Mouse (Mus musculus) hindbrain, embryonic 10.5 days (tissue): Measurements from ENCODE around the gene Galnt12. TPM values are rescaled to one million over a fixed set of nuclear protein-coding genes. Genes with fewer than 3 reads are reported as not detected.

Experiments used
- polyA plus RNA-seq: library from polyadenylated mRNA; unstranded; fragments of >200 nt; fragmentation: Nextera tagmentation; extraction: Ambion mirVana; gene quantifications from 2 replicates; pipeline ENCODE4 v1.2.1, GENCODE M21; 2016

Gene Galnt12
- polyA plus RNA-seq, 1 experiment from 2014 or later, result 2.5 TPM

Other genes with a start within 250 kb of the Galnt12 start
- 0.24 and 0.27 TPM in 2 replicates for gene Gabbr2, start 100.0 kb upstream of the Galnt12 start, polyA plus RNA-seq
- gene Anks6, start 34.5 kb upstream of the Galnt12 start, polyA plus RNA-seq, result 3.8 and 4.1 TPM in 2 replicates
- 4.7 and 6.4 TPM in 2 replicates for gene Col15a1, start 116.3 kb downstream of the Galnt12 start, polyA plus RNA-seq